Mouse (Mus musculus) forebrain, embryonic 14.5 days (tissue): ENCODE measurements around the gene Fcrl6. TPM values are rescaled to one million over a fixed set of nuclear protein-coding genes. Genes with fewer than 3 reads are reported as not detected.

ENCODE experiments used
- ATAC-seq: fragments of 200-750 bp; cut with Nextera tagmentation; 2 replicates; pipeline ENCODE4 v1.8.0; 2017; ENCODE audit warnings: mild to moderate bottlenecking, moderate library complexity
- DNase-seq: peaks from one replicate; pipeline ENCODE4 v3.0.0-alpha.2; 2015; ENCODE audit warnings: low spot score
- H3K27ac ChIP-seq: fragments of 300-500 bp; sonication (generic); 2 replicates; pipeline ENCODE4 v1.5.1; 2014; ENCODE audit warnings: low read depth, mild to moderate bottlenecking, control low read depth, low read length, moderate library complexity
- H3K27me3 ChIP-seq: fragments of 300-500 bp; sonication (generic); replicated peaks from 2 replicates; pipeline ENCODE4 v1.6.1; 2014; ENCODE audit warnings: low read length, control low read depth, mixed read lengths; ENCODE audit not compliant: control insufficient read depth, insufficient read depth
- H3K36me3 ChIP-seq: fragments of 300-500 bp; sonication (generic); 2 replicates; pipeline ENCODE4 v1.6.1; 2014; ENCODE audit warnings: low read length, control low read depth; ENCODE audit not compliant: control insufficient read depth, insufficient read depth
- H3K4me1 ChIP-seq: fragments of 300-500 bp; sonication (generic); 2 replicates; pipeline ENCODE4 v1.6.1; 2014; ENCODE audit warnings: antibody characterized with exemption, low read length, control low read depth; ENCODE audit not compliant: control insufficient read depth, insufficient read depth
- H3K4me2 ChIP-seq: fragments of 300-500 bp; sonication (generic); 2 replicates; pipeline ENCODE4 v1.6.1; 2014; ENCODE audit warnings: mild to moderate bottlenecking, control low read depth, low read length
- H3K4me3 ChIP-seq: fragments of 300-500 bp; sonication (generic); 2 replicates; pipeline ENCODE4 v1.5.1; 2014; ENCODE audit warnings: low read depth, low read length, control low read depth
- H3K9ac ChIP-seq: fragments of 300-500 bp; sonication (generic); 2 replicates; pipeline ENCODE4 v1.6.1; 2014; ENCODE audit warnings: mild to moderate bottlenecking, low read length, control low read depth, moderate library complexity
- H3K9me3 ChIP-seq: fragments of 300-500 bp; sonication (generic); replicated peaks from 2 replicates; pipeline ENCODE4 v1.6.1; 2016; ENCODE audit warnings: low read length, control low read depth, mixed read lengths; ENCODE audit not compliant: control insufficient read depth
- WGBS: fragments of 180-500 bp; shearing (Covaris S2); extraction: QIAGEN DNeasy Blood & Tissue Kit; methylation state at CpG from one replicate; pipeline ENCODE4 v1.1.7; 2014; 5-methylcytosine and 5-hydroxymethylcytosine counted together
- polyA plus RNA-seq: library from polyadenylated mRNA; unstranded; fragments of >200 nt; fragmentation: Nextera tagmentation; extraction: Ambion mirVana; gene quantifications from 2 replicates; pipeline ENCODE4 v1.2.1, GENCODE M21; 2014

Fcrl6 gene
- polyA plus RNA-seq, 1 experiment from 2014 or later = not detected

- no peak within 1 kb of the TSS for H3K9ac ChIP-seq
- 81% methylated on average over 7 of the region's 7 CpGs for WGBS
- no peaks in the 10 kb centered on the region; the same call in 1 of the 2 replicates for H3K27me3 ChIP-seq
- no peak within 1 kb of the TSS for H3K27ac ChIP-seq
- no peak for ATAC-seq
- DNase-seq = no peak
- H3K4me3 ChIP-seq = no peak within 1 kb of the TSS
- no peaks in the 10 kb centered on the region for H3K36me3 ChIP-seq
- no peak within 1 kb of the TSS for H3K4me2 ChIP-seq
- peaks cover 12% of the 10 kb centered on the region for H3K4me1 ChIP-seq
- no peaks in the 10 kb centered on the region for H3K9me3 ChIP-seq
Measured at GRCm38 (mm10) chr1:172590385-172590784, 12.0 kb downstream of the Fcrl6 start, which contains the start of gene Slamf8. TSS of gene Slamf8 (minus strand) at chr1:172590568.

- H3K9ac ChIP-seq = peak overlapping the region; percentile 49; the same call in 1 of the 2 replicates
- H3K27ac ChIP-seq = peak overlapping the region; percentile 48; the same call in 1 of the 2 replicates
- peak; percentile 74 for DNase-seq
Measured at GRCm38 (mm10) chr1:172585612-172586567, 16.5 kb downstream of the Fcrl6 start.

GRCm38 (mm10) chr1:172585026-172585425, 17.3 kb downstream of the Fcrl6 start:
- Histone ChIP-seq H3K27me3 (peaks cover 7% of the 10 kb centered on the region; the same call in 1 of the 2 replicates), H3K27ac (no peak overlapping the region), H3K4me2 (no peak overlapping the region), H3K9me3 (no peaks in the 10 kb centered on the region), H3K4me1 (peaks cover 12% of the 10 kb centered on the region), H3K9ac (no peak overlapping the region), H3K4me3 (no peak overlapping the region), H3K36me3 (no peaks in the 10 kb centered on the region)
- 36% methylated on average over 4 of the region's 4 CpGs for WGBS
- DNase-seq (no peak), ATAC-seq (peak; percentile 2; the same call in 1 of the 2 replicates)

More at GRCm38 (mm10) chr1:172585612-172586567, 16.5 kb downstream of the Fcrl6 start:
- Histone ChIP-seq H3K36me3 (no peaks in the 10 kb centered on the region), H3K4me1 (peaks cover 12% of the 10 kb centered on the region), H3K9me3 (no peaks in the 10 kb centered on the region), H3K27me3 (peaks cover 7% of the 10 kb centered on the region; the same call in 1 of the 2 replicates), H3K4me3 (no peak overlapping the region), H3K4me2 (peak overlapping the region; percentile 40)
- 6% methylated on average over 26 of the region's 26 CpGs for WGBS
- peak; percentile 86 for ATAC-seq

DNA sequence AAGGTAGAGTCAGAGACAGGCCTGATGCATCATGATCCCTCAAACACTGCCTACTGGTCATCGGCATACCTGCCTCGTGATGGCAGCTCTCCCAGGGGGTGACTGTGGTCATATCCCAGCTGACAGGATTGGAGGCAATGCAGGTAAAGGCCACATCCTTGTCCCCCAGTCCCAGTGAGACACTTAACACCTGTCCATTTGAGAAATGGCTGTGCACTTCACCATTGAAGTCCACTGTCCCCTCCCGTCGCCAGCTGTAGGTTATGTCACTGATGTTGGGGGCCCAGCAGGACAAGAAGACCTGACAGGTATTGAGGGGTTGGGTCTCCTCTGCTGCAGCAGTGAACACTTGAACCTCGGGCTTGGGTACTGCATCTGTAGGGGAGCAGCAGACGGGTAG, 18.1 kb downstream of the Fcrl6 start:
- Histone ChIP-seq H3K4me1 (peaks cover 12% of the 10 kb centered on the region), H3K4me3 (no peak overlapping the region), H3K9me3 (no peaks in the 10 kb centered on the region), H3K27me3 (peaks cover 7% of the 10 kb centered on the region; the same call in 1 of the 2 replicates), H3K36me3 (no peaks in the 10 kb centered on the region), H3K27ac (no peak overlapping the region), H3K9ac (no peak overlapping the region), H3K4me2 (no peak overlapping the region)
- DNase-seq (no peak), ATAC-seq (no peak)
- WGBS = 81% methylated on average over 6 of the region's 6 CpGs

- H3K9ac ChIP-seq = no peak overlapping the region
- H3K27ac ChIP-seq = no peak overlapping the region
- H3K4me3 ChIP-seq = no peak overlapping the region
- no peaks in the 10 kb centered on the region for H3K36me3 ChIP-seq
- peaks cover 12% of the 10 kb centered on the region for H3K4me1 ChIP-seq
- H3K4me2 ChIP-seq = no peak overlapping the region
- H3K27me3 ChIP-seq = 0 out of 2 replicates have a peak, but pooled peaks cover 7% of the 10 kb centered on the region
- WGBS = 86% methylated on average over 8 of the region's 8 CpGs
- ATAC-seq (no peak), DNase-seq (no peak)
- H3K9me3 ChIP-seq = no peaks in the 10 kb centered on the region
Measured at GRCm38 (mm10) chr1:172582436-172582835, 19.9 kb downstream of the Fcrl6 start.

GRCm38 (mm10) chr1:172580116-172580515, 22.2 kb downstream of the Fcrl6 start:
- Histone ChIP-seq H3K9ac (no peak overlapping the region), H3K4me2 (no peak overlapping the region), H3K4me1 (no peaks in the 10 kb centered on the region), H3K36me3 (no peaks in the 10 kb centered on the region), H3K4me3 (no peak overlapping the region), H3K27ac (no peak overlapping the region), H3K9me3 (no peaks in the 10 kb centered on the region), H3K27me3 (0 out of 2 replicates have a peak, but pooled peaks cover 7% of the 10 kb centered on the region)
- DNase-seq = no peak
- no peak for ATAC-seq
- 78% methylated on average over 6 of the region's 6 CpGs for WGBS

DNA sequence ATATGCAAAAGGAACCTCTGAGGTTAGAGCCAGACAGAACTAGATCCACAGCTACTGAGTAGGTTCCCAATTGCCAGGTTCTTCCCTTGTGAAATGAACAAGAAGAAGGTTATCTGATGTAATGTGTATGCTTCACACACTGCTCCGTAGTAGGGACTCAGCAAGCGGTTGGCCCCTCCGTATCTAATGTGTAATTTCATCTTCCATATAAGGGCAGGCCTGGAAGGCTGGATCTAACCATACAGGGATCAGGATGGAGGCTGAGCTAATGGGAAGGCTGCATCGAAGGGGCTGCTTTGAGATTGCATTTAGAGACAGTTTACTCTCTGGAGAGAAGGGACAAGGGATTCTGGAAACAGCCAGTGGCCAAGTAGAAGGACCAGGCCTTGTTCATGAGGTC, 34.6 kb downstream of the Fcrl6 start:
- no peak for ATAC-seq
- DNase-seq = no peak
- H3K27ac ChIP-seq = no peak overlapping the region
- WGBS = 78% methylated on average over 4 of the region's 4 CpGs
- H3K9ac ChIP-seq = no peak overlapping the region
- H3K27me3 ChIP-seq = no peaks in the 10 kb centered on the region
- H3K4me2 ChIP-seq = no peak overlapping the region
- H3K36me3 ChIP-seq = no peaks in the 10 kb centered on the region
- no peaks in the 10 kb centered on the region for H3K9me3 ChIP-seq
- no peaks in the 10 kb centered on the region for H3K4me1 ChIP-seq
- no peak overlapping the region for H3K4me3 ChIP-seq

GRCm38 (mm10) chr1:172566131-172566530, 36.2 kb downstream of the Fcrl6 start:
- no peak overlapping the region for H3K9ac ChIP-seq
- WGBS = 80% methylated on average over 3 of the region's 3 CpGs
- no peaks in the 10 kb centered on the region for H3K9me3 ChIP-seq
- DNase-seq (no peak), ATAC-seq (no peak)
- H3K27ac ChIP-seq = no peak overlapping the region
- peaks cover 12% of the 10 kb centered on the region for H3K27me3 ChIP-seq
- H3K4me3 ChIP-seq = no peak overlapping the region
- H3K36me3 ChIP-seq = no peaks in the 10 kb centered on the region
- H3K4me2 ChIP-seq = no peak overlapping the region
- peaks cover 5% of the 10 kb centered on the region; the same call in 1 of the 2 replicates for H3K4me1 ChIP-seq

DNA sequence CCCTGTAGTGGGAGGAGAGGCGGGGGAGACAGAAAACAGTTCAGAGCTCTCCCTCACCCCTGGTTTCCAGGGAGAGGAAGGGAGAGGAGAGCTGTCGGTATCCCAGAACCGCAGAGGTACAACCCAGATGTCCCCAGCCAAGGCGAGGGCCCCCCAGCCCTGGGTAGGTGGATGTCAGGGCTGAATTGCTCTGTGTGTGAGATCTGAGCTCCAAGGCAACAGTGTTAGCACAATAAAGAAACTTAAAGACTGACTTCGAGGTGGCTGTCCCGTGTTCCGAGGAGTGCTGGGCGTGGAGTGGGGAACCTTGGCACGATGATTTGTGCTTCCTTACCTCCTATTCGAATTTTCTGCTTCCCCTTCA, 38.9 kb downstream of the Fcrl6 start:
- Histone ChIP-seq H3K27ac (no peak overlapping the region), H3K4me2 (peak overlapping the region; percentile 99), H3K9me3 (no peaks in the 10 kb centered on the region), H3K4me3 (peak overlapping the region; percentile 71), H3K9ac (peak overlapping the region; percentile 69), H3K4me1 (peaks cover 5% of the 10 kb centered on the region; the same call in 1 of the 2 replicates), H3K27me3 (peaks cover 17% of the 10 kb centered on the region), H3K36me3 (no peaks in the 10 kb centered on the region)
- no peak for ATAC-seq
- 2% methylated on average over 10 of the region's 10 CpGs for WGBS
- DNase-seq = no peak
